Mouse (Mus musculus) cortical plate, adult 2 months (tissue): ENCODE measurements at regions not wholly inside any gene's neighbourhood (a gene's known extent, or its start where the extent isn't known, plus 50 kb on each side); places are given as distances from the start of the nearest gene placed in this dataset.

ENCODE experiments used
- CTCF ChIP-seq: fragments of 200-500 bp; IDR thresholded peaks from 2 replicates; pipeline ENCODE4 v1.5.1; 2011; ENCODE audit warnings: mild to moderate bottlenecking, control low read depth, low read length; ENCODE audit not compliant: insufficient read depth; ENCODE audit errors: extremely low read depth
- POLR2A ChIP-seq: fragments of 200-500 bp; IDR thresholded peaks from 2 replicates; pipeline ENCODE4 v1.6.1; 2011; ENCODE audit warnings: mild to moderate bottlenecking, low read length, control low read depth; ENCODE audit not compliant: insufficient read depth; ENCODE audit errors: extremely low read depth

DNA sequence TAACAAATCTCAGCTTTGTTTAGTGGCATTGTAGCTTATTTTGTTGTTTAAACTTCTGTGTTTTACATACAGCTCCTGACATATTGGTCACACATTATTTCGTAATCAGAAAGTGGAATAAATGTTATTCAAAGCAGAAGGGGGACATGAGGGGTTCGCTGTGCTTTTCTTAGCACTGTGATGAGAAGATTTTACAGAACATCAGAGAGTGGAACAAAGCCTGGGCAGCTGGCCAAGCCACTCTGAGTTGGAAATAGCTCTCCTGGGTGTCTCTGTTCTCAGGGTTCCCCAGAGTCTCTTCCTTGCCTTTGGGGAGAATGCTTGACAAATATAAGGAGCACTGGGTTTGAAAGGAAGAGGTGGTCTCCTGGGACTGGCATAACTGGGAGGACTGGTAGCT is 124.7 kb upstream of the Adra1d start:
- TF ChIP-seq POLR2A, result no peak
- no peak for TF ChIP-seq CTCF
